Mouse (Mus musculus) forebrain, embryonic 11.5 days (tissue): ENCODE measurements at regions not wholly inside any gene's neighbourhood (a gene's known extent, or its start where the extent isn't known, plus 50 kb on each side); places are given as distances from the start of the nearest gene placed in this dataset.

Source experiments
- ATAC-seq: fragments of 200-750 bp; cut with Nextera tagmentation; replicated peaks from 2 replicates; pipeline ENCODE4 v1.8.0; 2017; ENCODE audit warnings: moderate TSS enrichment; ENCODE audit not compliant: low FRiP score
- DNase-seq: peaks from one replicate; pipeline ENCODE4 v3.0.0-alpha.2; 2017; ENCODE audit warnings: low spot score
- H3K27ac ChIP-seq: fragments of 300-500 bp; sonication (generic); 2 replicates; pipeline ENCODE4 v1.5.1; 2014; ENCODE audit warnings: low read depth, low read length
- H3K27me3 ChIP-seq: fragments of 300-500 bp; sonication (generic); 2 replicates; pipeline ENCODE4 v1.6.1; 2014; ENCODE audit warnings: mild to moderate bottlenecking, low read length, mixed read lengths; ENCODE audit not compliant: control insufficient read depth, insufficient read depth
- H3K36me3 ChIP-seq: fragments of 300-500 bp; sonication (generic); 2 replicates; pipeline ENCODE4 v1.6.1; 2014; ENCODE audit warnings: mild to moderate bottlenecking, low read length, moderate library complexity, mixed read lengths; ENCODE audit not compliant: control insufficient read depth, insufficient read depth
- H3K4me1 ChIP-seq: fragments of 300-500 bp; sonication (generic); replicated peaks from 2 replicates; pipeline ENCODE4 v1.6.1; 2014; ENCODE audit warnings: low read length, mixed read lengths; ENCODE audit not compliant: control insufficient read depth, insufficient read depth
- H3K4me2 ChIP-seq: fragments of 300-500 bp; sonication (generic); 2 replicates; pipeline ENCODE4 v1.6.1; 2014; ENCODE audit warnings: low read depth, mild to moderate bottlenecking, low read length, moderate library complexity, mixed read lengths; ENCODE audit not compliant: severe bottlenecking
- H3K4me3 ChIP-seq: fragments of 300-500 bp; sonication (generic); 2 replicates; pipeline ENCODE4 v1.5.1; 2014; ENCODE audit warnings: low read depth, low read length
- H3K9ac ChIP-seq: fragments of 300-500 bp; sonication (generic); 2 replicates; pipeline ENCODE4 v1.6.1; 2014; ENCODE audit warnings: low read length
- H3K9me3 ChIP-seq: fragments of 300-500 bp; sonication (generic); 2 replicates; pipeline ENCODE4 v1.6.1; 2016; ENCODE audit warnings: low read length, mixed read lengths; ENCODE audit not compliant: control insufficient read depth
- WGBS: fragments of 180-500 bp; shearing (Covaris S2); extraction: QIAGEN DNeasy Blood & Tissue Kit; methylation state at CpG from one replicate; pipeline ENCODE4 v1.1.7; 2014; 5-methylcytosine and 5-hydroxymethylcytosine counted together

DNA sequence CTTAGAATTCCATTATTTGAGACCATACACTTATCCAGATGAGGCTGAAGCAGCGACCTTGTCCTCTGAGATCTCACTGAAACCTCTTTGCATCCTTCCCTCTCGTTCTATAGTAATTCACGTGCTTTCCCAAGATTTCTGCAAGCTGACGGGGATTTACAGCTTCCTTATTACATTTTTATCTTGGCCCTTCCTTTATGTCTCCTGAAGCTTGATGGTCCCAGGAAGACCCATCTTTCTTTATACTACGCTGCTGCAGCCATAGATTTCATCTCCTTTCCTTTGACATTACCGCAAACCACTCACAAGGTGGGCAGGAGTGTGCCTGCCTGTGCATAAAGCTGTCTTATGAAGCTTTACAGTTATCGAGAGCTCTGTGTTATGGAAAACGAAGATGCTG is 63.3 kb upstream of the Rbms3 start:
- Histone ChIP-seq H3K9ac (no peak overlapping the region), H3K4me2 (no peak overlapping the region), H3K4me3 (no peak overlapping the region), H3K27ac (no peak overlapping the region), H3K9me3 (no peaks in the 10 kb centered on the region), H3K27me3 (no peaks in the 10 kb centered on the region), H3K4me1 (no peaks in the 10 kb centered on the region), H3K36me3 (no peaks in the 10 kb centered on the region)
- DNase-seq (no peak), ATAC-seq (no peak)
- WGBS, result 93% methylated on average over 8 of the region's 8 CpGs

DNA sequence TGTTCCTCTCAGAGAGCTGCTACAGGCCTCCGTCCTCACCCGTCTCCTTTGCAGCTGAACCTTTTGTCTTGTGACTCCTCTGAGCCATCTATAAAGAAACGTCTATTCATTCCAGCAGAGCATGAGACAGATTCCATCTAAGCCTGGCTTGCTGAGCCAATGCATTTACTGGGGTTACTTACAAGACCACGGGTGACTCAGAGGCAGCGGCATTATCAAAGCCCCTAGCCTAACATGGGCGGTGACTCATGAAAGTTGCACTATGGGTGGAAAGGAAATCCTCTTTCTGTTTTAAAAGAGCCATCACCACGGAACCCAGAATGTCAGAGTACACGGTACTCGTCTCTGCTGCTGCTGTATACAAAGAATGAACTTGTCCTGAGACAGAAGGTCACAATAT is 62.8 kb upstream of the Rbms3 start:
- WGBS, result 50% methylated on average over 9 of the region's 9 CpGs
- no peak for DNase-seq

DNA sequence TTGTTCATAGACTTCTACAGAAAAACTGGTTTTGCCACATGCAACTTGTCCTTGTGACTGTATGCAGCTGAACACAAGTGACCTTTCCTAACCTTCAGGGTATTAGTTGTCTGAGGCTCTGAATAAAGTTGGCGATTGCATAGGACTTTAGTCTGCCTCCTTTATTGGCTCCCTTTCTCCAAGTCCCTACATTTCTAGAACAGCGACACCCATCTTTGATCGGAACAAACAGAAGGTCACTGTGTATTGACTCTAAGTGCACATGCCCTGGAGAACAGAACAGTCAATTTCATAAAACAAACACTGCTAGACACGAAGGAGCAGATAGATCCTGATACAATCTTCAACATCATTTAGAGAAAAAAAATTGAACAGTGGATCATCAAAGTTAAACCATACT is 60.2 kb upstream of the Rbms3 start:
- H3K9ac ChIP-seq, result no peak overlapping the region
- no peaks in the 10 kb centered on the region for H3K36me3 ChIP-seq
- WGBS, result 80% methylated on average over 4 of the region's 4 CpGs
- DNase-seq (no peak), ATAC-seq (no peak)
- no peaks in the 10 kb centered on the region for H3K27me3 ChIP-seq
- H3K9me3 ChIP-seq, result no peaks in the 10 kb centered on the region
- no peak overlapping the region for H3K4me3 ChIP-seq
- H3K4me2 ChIP-seq, result no peak overlapping the region
- no peaks in the 10 kb centered on the region for H3K4me1 ChIP-seq
- H3K27ac ChIP-seq, result no peak overlapping the region

More for the DNA sequence above, 62.8 kb upstream of the Rbms3 start:
- Histone ChIP-seq H3K9me3 (no peaks in the 10 kb centered on the region), H3K9ac (no peak overlapping the region), H3K27ac (no peak overlapping the region), H3K27me3 (no peaks in the 10 kb centered on the region), H3K4me1 (no peaks in the 10 kb centered on the region), H3K4me3 (no peak overlapping the region), H3K4me2 (no peak overlapping the region), H3K36me3 (no peaks in the 10 kb centered on the region)
- ATAC-seq, result no peak
